Mouse (Mus musculus) layer of hippocampus, adult 18-20 months (tissue): ENCODE results near the gene Tox4. TPM values are rescaled to one million over a fixed set of nuclear protein-coding genes. Genes with fewer than 3 reads are reported as not detected.
"Not testable (repeated sequence)": the region's sequence is repeated elsewhere in the genome, so short reads cannot be mapped to it uniquely, and the experiment has no call there.

ENCODE experiments used
- DNase-seq, 2 experiments: peaks; one replicate each; pipeline ENCODE4 v3.0.0; 2022; ENCODE audit warnings: low spot score in 2 of 2
- long read RNA-seq: library from polyadenylated mRNA; stranded (forward); transcript quantifications from one replicate; pipeline ENCODE4 v2.0.0, GENCODE M21; 2021
- total RNA-seq, 2 experiments: library from RNA; stranded (reverse); gene quantifications; 2 replicates each; pipeline ENCODE4 v1.2.3; 2021

Gene Tox4
- total RNA-seq = 10 to 100 TPM; 58.4 to 67.1 TPM
- long read RNA-seq, full-length matches to known transcripts = 1 of 93 reads
- long read RNA-seq, partial matches to known transcripts = 89 of 93 reads
- long read RNA-seq, other reads (novel, unspliced or antisense) = 3 of 93 reads

- DNase-seq = peak; percentile 99 to 100
Measured at GRCm38 (mm10) chr14:52278932-52279746, at the start of gene Tox4, which contains the start of gene Rab2b. TSS of gene Tox4 (plus strand) at chr14:52279146. TSS of gene Rab2b (minus strand) at chr14:52279545.

- no peak for DNase-seq
Measured at GRCm38 (mm10) chr14:52232249-52232648, 46.7 kb upstream of the Tox4 start.

GRCm38 (mm10) chr14:52235165-52235564 is 43.8 kb upstream of the Tox4 start:
- DNase-seq = no peak

GRCm38 (mm10) chr14:52236216-52236615 is 42.7 kb upstream of the Tox4 start:
- DNase-seq = no peak

GRCm38 (mm10) chr14:52244041-52244689 is 34.8 kb upstream of the Tox4 start:
- DNase-seq = peak; percentile 97 to 99

- DNase-seq = peak in 1 of 2 experiments; percentile 12
Measured at GRCm38 (mm10) chr14:52244690-52245042, 34.3 kb upstream of the Tox4 start.

GRCm38 (mm10) chr14:52246129-52246528 is 32.8 kb upstream of the Tox4 start:
- DNase-seq = no peak

GRCm38 (mm10) chr14:52256311-52257175 is 22.4 kb upstream of the Tox4 start:
- peak; percentile 16 to 19 for DNase-seq

- peak; percentile 98 to 99 for DNase-seq
Measured at GRCm38 (mm10) chr14:52257484-52258213, 21.3 kb upstream of the Tox4 start, which contains the start of gene Chd8. TSS of gene Chd8 (minus strand) at chr14:52257780.

- DNase-seq = no peak
Measured at GRCm38 (mm10) chr14:52272781-52273180, 6.2 kb upstream of the Tox4 start.

GRCm38 (mm10) chr14:52277210-52277609 is 1.7 kb upstream of the Tox4 start:
- DNase-seq = no peak

GRCm38 (mm10) chr14:52279747-52280120 is 788 bp downstream of the Tox4 start:
- no peak for DNase-seq

- no peak for DNase-seq
Measured at GRCm38 (mm10) chr14:52283629-52284028, 4.7 kb downstream of the Tox4 start.

GRCm38 (mm10) chr14:52284191-52284590 is 5.2 kb downstream of the Tox4 start:
- no peak for DNase-seq

GRCm38 (mm10) chr14:52295558-52296264 is 16.8 kb downstream of the Tox4 start:
- no peak for DNase-seq

- not testable (repeated sequence) for DNase-seq
Measured at GRCm38 (mm10) chr14:52303517-52303916, 24.6 kb downstream of the Tox4 start.

GRCm38 (mm10) chr14:52304644-52305271 is 25.8 kb downstream of the Tox4 start, which contains the start of gene Mettl3:
TSS of gene Mettl3 (minus strand) at chr14:52305128.
- DNase-seq = peak; percentile 88 to 96

- no peak for DNase-seq
Measured at GRCm38 (mm10) chr14:52306100-52306499, 27.2 kb downstream of the Tox4 start.

- not testable (repeated sequence) for DNase-seq
Measured at GRCm38 (mm10) chr14:52310343-52310742, 31.4 kb downstream of the Tox4 start.
